Mouse (Mus musculus) myocyte (in vitro differentiated cells): ENCODE results near the gene Slc5a12. TPM values are rescaled to one million over a fixed set of nuclear protein-coding genes. Genes with fewer than 3 reads are reported as not detected.
A peak's percentile ranks its signal among the peaks of the same experiment; 100 is the strongest.

Experiments
- H3K27me3 ChIP-seq: one replicate; pipeline ENCODE4 v1.6.1; 2011; ENCODE audit not compliant: control insufficient read depth, insufficient read depth, insufficient read length
- H3K36me3 ChIP-seq: one replicate; pipeline ENCODE4 v1.6.1; 2011; ENCODE audit not compliant: control insufficient read depth, insufficient read depth
- H3K4me2 ChIP-seq: one replicate; pipeline ENCODE4 v1.6.1; 2011; ENCODE audit warnings: low read depth, control low read depth
- H3K4me3 ChIP-seq: one replicate; pipeline ENCODE4 v1.5.1; 2011; ENCODE audit warnings: mild to moderate bottlenecking, control low read depth, moderate library complexity
- H3K79me2 ChIP-seq: one replicate; pipeline ENCODE4 v1.6.1; 2011; ENCODE audit not compliant: control insufficient read depth, insufficient read depth
- H3ac ChIP-seq: one replicate; pipeline ENCODE4 v1.6.1; 2011; ENCODE audit not compliant: control insufficient read depth, insufficient read length
- CEBPB ChIP-seq: IDR thresholded peaks from 2 replicates; pipeline ENCODE4 v1.6.1; 2011; ENCODE audit warnings: mild to moderate bottlenecking, moderate library complexity; ENCODE audit not compliant: poor library complexity, insufficient read depth, severe bottlenecking
- E2F4 ChIP-seq: IDR thresholded peaks from one replicate; pipeline ENCODE4 v1.6.1; 2011; ENCODE audit warnings: mild to moderate bottlenecking, control low read depth, moderate library complexity; ENCODE audit not compliant: insufficient read depth
- MAX ChIP-seq: IDR thresholded peaks from one replicate; pipeline ENCODE4 v1.6.1; 2011; ENCODE audit warnings: low read depth, mild to moderate bottlenecking, control low read depth
- MYOD1 ChIP-seq, 3 experiments: IDR thresholded peaks; one replicate each; pipeline ENCODE4 v1.6.1; 2011; ENCODE audit warnings: control low read depth in 2 of 3, low read depth in 2 of 3, mild to moderate bottlenecking in 2 of 3, moderate library complexity in 1 of 3; ENCODE audit not compliant: insufficient read length in 2 of 3, control insufficient read depth in 1 of 3
- MYOG ChIP-seq, 3 experiments: IDR thresholded peaks; one replicate each; pipeline ENCODE4 v1.6.1; 2011; ENCODE audit warnings: control low read depth in 2 of 3, low read depth in 2 of 3, mild to moderate bottlenecking in 2 of 3; ENCODE audit not compliant: insufficient read length in 2 of 3, control insufficient read depth in 1 of 3, insufficient read depth in 1 of 3
- POLR2A ChIP-seq: IDR thresholded peaks from one replicate; pipeline ENCODE4 v1.6.1; 2011; ENCODE audit warnings: low read depth, mild to moderate bottlenecking, control low read depth, moderate library complexity; ENCODE audit not compliant: insufficient read length
- POLR2AphosphoS2 ChIP-seq: IDR thresholded peaks from one replicate; pipeline ENCODE4 v1.6.1; 2011; ENCODE audit warnings: low read depth, control low read depth; ENCODE audit not compliant: insufficient read length
- REST ChIP-seq: IDR thresholded peaks from one replicate; pipeline ENCODE4 v1.6.1; 2011; ENCODE audit warnings: mild to moderate bottlenecking, control low read depth, moderate library complexity; ENCODE audit not compliant: insufficient read depth, insufficient read length
- SRF ChIP-seq: IDR thresholded peaks from one replicate; pipeline ENCODE4 v1.6.1; 2011; ENCODE audit warnings: low read depth; ENCODE audit not compliant: control insufficient read depth, insufficient read length
- TCF12 ChIP-seq: IDR thresholded peaks from one replicate; pipeline ENCODE4 v1.6.1; 2011; ENCODE audit warnings: mild to moderate bottlenecking, control low read depth; ENCODE audit not compliant: poor library complexity, insufficient read depth, severe bottlenecking
- TCF3 ChIP-seq: IDR thresholded peaks from one replicate; pipeline ENCODE4 v1.6.1; 2011; ENCODE audit warnings: low read depth, control low read depth; ENCODE audit not compliant: insufficient read length
- USF1 ChIP-seq: IDR thresholded peaks from one replicate; pipeline ENCODE4 v1.6.1; 2011; ENCODE audit warnings: low read depth, mild to moderate bottlenecking, control low read depth, moderate library complexity
- polyA plus RNA-seq: library from polyadenylated mRNA; unstranded; fragments of >200 nt; fragmentation: generic; extraction: Trizol; gene quantifications from one replicate; pipeline ENCODE4 v1.2.1, GENCODE M21; 2012; ENCODE audit warnings: missing spikeins

Slc5a12 gene
- polyA plus RNA-seq: not detected

- no peak for TF ChIP-seq MYOD1 (IDR thresholded peaks at IDR 0.05; ENCODE audit: control insufficient read depth in 1 of 3, insufficient read length in 2 of 3, low read depth in 2 of 3)
- no peak for TF ChIP-seq MYOG (IDR thresholded peaks at IDR 0.05; ENCODE audit: control insufficient read depth in 1 of 3, insufficient read depth in 1 of 3, insufficient read length in 2 of 3, low read depth in 2 of 3)
- H3K36me3 ChIP-seq: no peaks in the 10 kb centered on the region
- no peak within 1 kb of the TSS for H3K4me3 ChIP-seq
- H3ac ChIP-seq: no peak within 1 kb of the TSS
- no peaks in the 10 kb centered on the region for H3K27me3 ChIP-seq
- H3K79me2 ChIP-seq: no peaks in the 10 kb centered on the region
- H3K4me2 ChIP-seq: no peak within 1 kb of the TSS
Measured at GRCm38 (mm10) chr2:110596932-110597331, at the start of gene Slc5a12. Slc5a12 (plus strand) TSS chr2:110597298.

- H3ac ChIP-seq: no peak overlapping the region
- no peaks in the 10 kb centered on the region for H3K79me2 ChIP-seq
- H3K27me3 ChIP-seq: no peaks in the 10 kb centered on the region
- TF ChIP-seq POLR2AphosphoS2 (no peak), MYOG (IDR thresholded peaks at IDR 0.05; ENCODE audit: control insufficient read depth in 1 of 3, insufficient read depth in 1 of 3, insufficient read length in 2 of 3, low read depth in 2 of 3) (no peak), SRF (no peak), REST (no peak), POLR2A (no peak), CEBPB (no peak), TCF12 (no peak), USF1 (no peak), MYOD1 (IDR thresholded peaks at IDR 0.05; ENCODE audit: control insufficient read depth in 1 of 3, insufficient read length in 2 of 3, low read depth in 2 of 3) (no peak), TCF3 (no peak), MAX (no peak), E2F4 (no peak)
- H3K4me3 ChIP-seq: no peak overlapping the region
- no peaks in the 10 kb centered on the region for H3K36me3 ChIP-seq
- H3K4me2 ChIP-seq: no peak overlapping the region
Measured at GRCm38 (mm10) chr2:110556098-110556497, 41.0 kb upstream of the Slc5a12 start.

DNA sequence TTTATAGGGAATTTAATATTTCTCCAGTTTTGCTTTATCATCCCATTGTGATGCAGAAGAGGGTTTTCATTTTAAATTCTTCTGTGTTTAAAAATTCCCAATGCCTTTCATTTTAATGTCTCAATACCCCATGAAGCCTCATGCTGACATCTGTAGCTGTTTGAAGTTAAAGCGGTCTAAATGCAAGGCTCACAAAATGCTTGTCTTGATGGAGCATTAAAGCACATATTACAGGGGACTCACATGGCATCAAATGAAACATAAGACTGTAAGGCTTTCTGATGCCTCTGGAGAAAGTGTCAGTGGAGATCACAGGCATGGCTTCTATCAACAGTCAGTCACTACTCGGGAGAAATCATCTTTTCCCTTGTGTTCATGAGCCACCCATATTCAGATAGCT, 34.5 kb upstream of the Slc5a12 start:
- Histone ChIP-seq H3K4me3 (no peak overlapping the region), H3ac (no peak overlapping the region), H3K27me3 (no peaks in the 10 kb centered on the region), H3K79me2 (no peaks in the 10 kb centered on the region), H3K4me2 (no peak overlapping the region), H3K36me3 (no peaks in the 10 kb centered on the region)
- TF ChIP-seq CEBPB (no peak), USF1 (no peak), POLR2A (no peak), MYOG (IDR thresholded peaks at IDR 0.05; ENCODE audit: control insufficient read depth in 1 of 3, insufficient read depth in 1 of 3, insufficient read length in 2 of 3, low read depth in 2 of 3) (no peak), TCF3 (no peak)

DNA sequence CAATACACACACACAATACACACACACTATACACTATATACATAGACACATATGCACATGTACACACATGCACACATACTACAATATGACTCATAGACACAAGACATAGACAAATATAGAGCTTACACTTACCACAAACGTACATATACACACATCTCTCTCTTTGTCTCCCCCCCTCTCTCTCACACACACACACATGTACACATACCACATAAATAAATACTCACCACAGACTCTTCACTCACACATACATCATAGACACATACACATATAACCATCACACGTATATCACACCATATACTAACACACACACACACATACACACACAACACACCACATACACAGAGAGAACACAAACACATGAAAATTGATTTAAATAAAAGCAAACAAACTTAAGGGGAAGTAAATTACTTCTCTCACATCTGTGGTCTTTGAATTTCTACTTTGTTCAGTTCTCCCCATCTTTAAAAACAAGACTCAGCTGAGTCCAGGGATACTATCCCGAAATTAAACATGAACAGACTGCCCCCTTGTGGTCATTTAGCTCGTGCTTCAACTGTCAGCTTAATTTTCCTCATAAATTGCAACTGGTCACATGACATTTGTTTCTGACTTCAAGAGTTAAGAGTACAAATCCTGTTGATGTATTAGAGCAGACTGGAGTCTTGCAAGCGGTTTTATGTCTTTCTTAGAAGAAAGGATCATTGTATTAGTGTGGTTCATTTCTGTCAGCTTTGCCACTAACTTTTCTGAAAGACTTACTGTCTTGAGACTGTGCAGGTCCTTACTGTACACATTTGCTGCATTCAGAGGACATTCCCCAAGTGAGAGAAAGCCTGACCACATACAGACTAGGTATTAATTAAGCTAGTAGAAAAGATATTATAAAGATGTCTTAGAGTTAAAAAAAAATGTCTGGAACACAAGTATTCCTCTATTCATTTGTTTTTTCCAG, 32.1 kb upstream of the Slc5a12 start:
- Histone ChIP-seq H3ac (no peak overlapping the region), H3K27me3 (no peaks in the 10 kb centered on the region), H3K4me2 (no peak overlapping the region), H3K79me2 (no peaks in the 10 kb centered on the region), H3K36me3 (no peaks in the 10 kb centered on the region), H3K4me3 (no peak overlapping the region)
- TF ChIP-seq USF1 (peak; percentile 86), REST (no peak)

DNA sequence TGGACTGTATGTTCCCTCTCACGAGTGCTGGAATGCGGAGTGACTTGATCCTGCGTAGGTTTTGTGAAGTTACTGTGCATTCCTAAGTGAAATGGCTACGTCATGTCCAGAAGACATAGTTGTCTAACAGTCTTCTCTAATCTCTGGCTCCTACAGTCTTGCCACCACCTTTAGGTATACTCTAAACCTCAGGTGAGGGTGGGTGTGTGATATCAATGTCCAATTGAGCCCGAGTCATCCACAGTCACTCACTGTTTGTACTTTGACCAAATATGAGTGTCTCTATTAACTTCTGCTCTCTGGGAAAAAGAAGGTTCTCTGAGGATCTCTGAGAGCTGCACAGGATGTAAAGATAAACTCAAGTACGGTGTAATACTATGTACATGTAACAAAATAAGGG, 10.4 kb upstream of the Slc5a12 start:
- TF ChIP-seq SRF (no peak), CEBPB (no peak), USF1 (no peak), MAX (no peak), REST (no peak), MYOD1 (IDR thresholded peaks at IDR 0.05; ENCODE audit: control insufficient read depth in 1 of 3, insufficient read length in 2 of 3, low read depth in 2 of 3) (no peak), E2F4 (no peak), MYOG (IDR thresholded peaks at IDR 0.05; ENCODE audit: control insufficient read depth in 1 of 3, insufficient read depth in 1 of 3, insufficient read length in 2 of 3, low read depth in 2 of 3) (no peak), POLR2A (no peak), POLR2AphosphoS2 (no peak), TCF3 (no peak), TCF12 (no peak)
- H3K79me2 ChIP-seq: no peaks in the 10 kb centered on the region

More for the DNA sequence above, 10.4 kb upstream of the Slc5a12 start:
- no peaks in the 10 kb centered on the region for H3K36me3 ChIP-seq
- H3K4me3 ChIP-seq: no peak overlapping the region
- H3K4me2 ChIP-seq: no peak overlapping the region
- no peak overlapping the region for H3ac ChIP-seq
- no peaks in the 10 kb centered on the region for H3K27me3 ChIP-seq
